Mouse (Mus musculus) thymus, adult 2 months (tissue): Measurements from ENCODE around the gene H1foo. TPM values are rescaled to one million over a fixed set of nuclear protein-coding genes. Genes with fewer than 3 reads are reported as not detected.

Source experiments
- DNase-seq: peaks from one replicate; pipeline ENCODE4 v3.0.0; 2021
- H3K27ac ChIP-seq: fragments of 200-500 bp; 2 replicates; pipeline ENCODE4 v1.5.1; 2012; ENCODE audit warnings: low read length, control low read depth; ENCODE audit not compliant: control insufficient read depth, insufficient read depth
- H3K27me3 ChIP-seq: fragments of 200-500 bp; 2 replicates; pipeline ENCODE4 v1.6.1; 2012; ENCODE audit warnings: mild to moderate bottlenecking, low read length, moderate library complexity, mixed read lengths; ENCODE audit not compliant: control insufficient read depth, insufficient read depth
- H3K36me3 ChIP-seq: fragments of 200-500 bp; 2 replicates; pipeline ENCODE4 v1.6.1; 2012; ENCODE audit warnings: mild to moderate bottlenecking, low read length, moderate library complexity; ENCODE audit not compliant: control insufficient read depth, insufficient read depth
- H3K4me1 ChIP-seq: fragments of 200-500 bp; replicated peaks from 2 replicates; pipeline ENCODE4 v1.6.1; 2012; ENCODE audit warnings: low read length; ENCODE audit not compliant: control insufficient read depth, insufficient read depth
- H3K4me3 ChIP-seq: fragments of 200-500 bp; 2 replicates; pipeline ENCODE4 v1.5.1; 2012; ENCODE audit warnings: mild to moderate bottlenecking, low read length, control low read depth, moderate library complexity; ENCODE audit not compliant: control insufficient read depth, insufficient read depth
- CTCF ChIP-seq: fragments of 200-500 bp; IDR thresholded peaks from 2 replicates; pipeline ENCODE4 v1.5.1; 2012; ENCODE audit warnings: mild to moderate bottlenecking, control low read depth, low read length, moderate library complexity, borderline replicate concordance; ENCODE audit not compliant: control insufficient read depth, poor library complexity, insufficient read depth; ENCODE audit errors: extremely low read depth
- POLR2A ChIP-seq: fragments of 200-500 bp; IDR thresholded peaks from 2 replicates; pipeline ENCODE4 v1.6.1; 2012; ENCODE audit warnings: mild to moderate bottlenecking, low read length, control low read depth, moderate library complexity; ENCODE audit not compliant: control insufficient read depth, poor library complexity, insufficient read depth; ENCODE audit errors: extremely low read depth
- WGBS: fragments of 180-500 bp; shearing (Covaris S2); methylation state at CpG from one replicate; pipeline ENCODE4 v1.1.7; 2018; 5-methylcytosine and 5-hydroxymethylcytosine counted together
- polyA plus RNA-seq: library from polyadenylated mRNA; depleted of rRNA; stranded (reverse); fragments of >200 nt; gene quantifications from 2 replicates; pipeline ENCODE4 v1.2.3, GENCODE M21; 2012

H1foo gene
- polyA plus RNA-seq, 1 experiment: 0.81 TPM

GRCm38 (mm10) chr6:115911763-115912162 lies 33.0 kb upstream of the H1foo start:
- TF ChIP-seq CTCF: no peak
- no peak for TF ChIP-seq POLR2A
- DNase-seq: no peak
- Histone ChIP-seq H3K36me3 (no peaks in the 10 kb centered on the region), H3K4me1 (peaks cover 17% of the 10 kb centered on the region), H3K27me3 (no peaks in the 10 kb centered on the region), H3K27ac (no peak overlapping the region), H3K4me3 (no peak overlapping the region)
- WGBS: 95% methylated on average over 6 of the region's 6 CpGs

GRCm38 (mm10) chr6:115913482-115913881 lies 31.3 kb upstream of the H1foo start:
- Histone ChIP-seq H3K4me1 (peaks cover 17% of the 10 kb centered on the region), H3K27me3 (no peaks in the 10 kb centered on the region), H3K4me3 (no peak overlapping the region), H3K27ac (no peak overlapping the region), H3K36me3 (no peaks in the 10 kb centered on the region)
- 96% methylated on average over 10 of the region's 10 CpGs for WGBS
- TF ChIP-seq CTCF (no peak), POLR2A (no peak)
- DNase-seq: no peak

- Histone ChIP-seq H3K4me1 (peaks cover 10% of the 10 kb centered on the region), H3K4me3 (no peak overlapping the region), H3K27ac (no peak overlapping the region), H3K27me3 (no peaks in the 10 kb centered on the region), H3K36me3 (no peaks in the 10 kb centered on the region)
- 95% methylated on average over 15 of the region's 15 CpGs for WGBS
- no peak for TF ChIP-seq CTCF
- TF ChIP-seq POLR2A: no peak
- DNase-seq: no peak
These were observed 30.1 kb upstream of the H1foo start for GRCm38 (mm10) chr6:115914511-115915202.

- WGBS: 88% methylated on average over 17 of the region's 17 CpGs
- no peak for DNase-seq
- H3K27ac ChIP-seq: no peak overlapping the region
- peaks cover 2% of the 10 kb centered on the region; the same call in 1 of the 2 replicates for H3K4me1 ChIP-seq
- H3K4me3 ChIP-seq: no peak overlapping the region
- no peaks in the 10 kb centered on the region for H3K27me3 ChIP-seq
- TF ChIP-seq POLR2A (no peak), CTCF (no peak)
- H3K36me3 ChIP-seq: no peaks in the 10 kb centered on the region
These were observed 28.9 kb upstream of the H1foo start for GRCm38 (mm10) chr6:115915601-115916445.

- Histone ChIP-seq H3K4me1 (no peaks in the 10 kb centered on the region), H3K4me3 (no peak overlapping the region), H3K27ac (no peak overlapping the region), H3K36me3 (no peaks in the 10 kb centered on the region), H3K27me3 (no peaks in the 10 kb centered on the region)
- DNase-seq: no peak
- WGBS: 95% methylated on average over 5 of the region's 5 CpGs
- TF ChIP-seq CTCF: no peak
- TF ChIP-seq POLR2A: no peak
These were observed 28.1 kb upstream of the H1foo start for GRCm38 (mm10) chr6:115916611-115917010.

- no peaks in the 10 kb centered on the region for H3K36me3 ChIP-seq
- no peak for TF ChIP-seq POLR2A
- no peak for TF ChIP-seq CTCF
- DNase-seq: no peak
- no peak overlapping the region for H3K27ac ChIP-seq
- H3K4me3 ChIP-seq: no peak overlapping the region
- no peaks in the 10 kb centered on the region for H3K27me3 ChIP-seq
- no peaks in the 10 kb centered on the region for H3K4me1 ChIP-seq
- WGBS: 100% methylated on average over 1 of the region's 1 CpGs
These were observed 26.1 kb upstream of the H1foo start for GRCm38 (mm10) chr6:115918615-115919014.
